ENCODE assay signal across 18 mouse cellular contexts in genomic region chr9:90196262-90196661, GRCm38 (mm10). TPM values are rescaled to one million over a fixed set of nuclear protein-coding genes. Genes with fewer than 3 reads are reported as not detected.
DNase-seq lines count a peak whose midpoint lies in the region; ATAC-seq and TF ChIP-seq lines count a peak whose summit lies in the region.
"Had no signal": no experiment of that assay in that cellular context is flagged by ENCODE, and none has a peak within 500 bp of the region (broad histone marks: within the 10 kb centered on the region; RNA-seq: fewer than 3 reads in every experiment).

No protein-coding gene starts in this region.

- no peak overlapping the region for H3K4me3 ChIP-seq in midbrain, embryonic 11.5 days (ENCODE audit: low read depth, low read length)
- no peak overlapping the region for H3K4me3 ChIP-seq in midbrain, embryonic 16.5 days (ENCODE audit: low read depth, low read length)
- no peak overlapping the region for H3K4me3 ChIP-seq in intestine, embryonic 16.5 days (ENCODE audit: low read length)
- no peak overlapping the region for H3K4me3 ChIP-seq in stomach, postnatal 0 days (ENCODE audit: low read depth, low read length)
- H3K4me3 ChIP-seq: embryonic facial prominence, embryonic 10.5 days; embryonic facial prominence, embryonic 12.5 days; forebrain, embryonic 13.5 days; forebrain, embryonic 15.5 days had no signal

- TF ChIP-seq CTCF in stomach, postnatal 0 days (IDR thresholded peaks at IDR 0.05; ENCODE audit: low read depth) = no peak

- H3K27me3 ChIP-seq in midbrain, embryonic 11.5 days (ENCODE audit: control insufficient read depth, insufficient read depth, low read length) = no peaks in the 10 kb centered on the region
- H3K27me3 ChIP-seq in midbrain, embryonic 16.5 days (ENCODE audit: control insufficient read depth, insufficient read depth, low read depth, low read length) = no peaks in the 10 kb centered on the region
- H3K27me3 ChIP-seq in intestine, embryonic 16.5 days (replicated peaks; ENCODE audit: control insufficient read depth, insufficient read depth, low read length) = no peaks in the 10 kb centered on the region
- no peaks in the 10 kb centered on the region for H3K27me3 ChIP-seq in stomach, postnatal 0 days (ENCODE audit: control insufficient read depth, insufficient read depth, low read length)
- H3K27me3 ChIP-seq: embryonic facial prominence, embryonic 12.5 days; forebrain, embryonic 13.5 days; forebrain, embryonic 15.5 days had no signal

- no peak overlapping the region for H3K27ac ChIP-seq in midbrain, embryonic 11.5 days (ENCODE audit: low read depth, low read length)
- no peak overlapping the region for H3K27ac ChIP-seq in midbrain, embryonic 16.5 days (ENCODE audit: low read length)
- H3K27ac ChIP-seq in intestine, embryonic 16.5 days (ENCODE audit: low read length) = no peak overlapping the region
- no peak overlapping the region for H3K27ac ChIP-seq in stomach, postnatal 0 days (replicated peaks)
- H3K27ac ChIP-seq: embryonic facial prominence, embryonic 10.5 days; embryonic facial prominence, embryonic 12.5 days; forebrain, embryonic 13.5 days; forebrain, embryonic 15.5 days had no signal

- no peaks in the 10 kb centered on the region for H3K9me3 ChIP-seq in midbrain, embryonic 11.5 days (ENCODE audit: control insufficient read depth, low read length)
- H3K9me3 ChIP-seq in midbrain, embryonic 16.5 days (replicated peaks; ENCODE audit: control insufficient read depth, low read length, poor library complexity, severe bottlenecking) = no peaks in the 10 kb centered on the region
- H3K9me3 ChIP-seq in intestine, embryonic 16.5 days (ENCODE audit: control insufficient read depth, low read length) = no peaks in the 10 kb centered on the region
- H3K9me3 ChIP-seq in stomach, postnatal 0 days (ENCODE audit: control insufficient read depth, low read length) = no peaks in the 10 kb centered on the region
- H3K9me3 ChIP-seq: embryonic facial prominence, embryonic 10.5 days; embryonic facial prominence, embryonic 12.5 days; forebrain, embryonic 13.5 days; forebrain, embryonic 15.5 days had no signal

- H3K4me2 ChIP-seq in midbrain, embryonic 11.5 days = no peak overlapping the region
- H3K4me2 ChIP-seq in midbrain, embryonic 16.5 days (ENCODE audit: low read length) = no peak overlapping the region
- no peak overlapping the region for H3K4me2 ChIP-seq in intestine, embryonic 16.5 days (ENCODE audit: low read depth, low read length)
- no peak overlapping the region for H3K4me2 ChIP-seq in stomach, postnatal 0 days (replicated peaks; ENCODE audit: low read depth)
- H3K4me2 ChIP-seq: embryonic facial prominence, embryonic 12.5 days; forebrain, embryonic 13.5 days; forebrain, embryonic 15.5 days had no signal

- no peaks in the 10 kb centered on the region for H3K4me1 ChIP-seq in midbrain, embryonic 11.5 days (ENCODE audit: control insufficient read depth, insufficient read depth, low read length)
- H3K4me1 ChIP-seq in midbrain, embryonic 16.5 days (ENCODE audit: control insufficient read depth, insufficient read depth, low read length) = no peaks in the 10 kb centered on the region
- peaks cover 18% of the 10 kb centered on the region for H3K4me1 ChIP-seq in intestine, embryonic 16.5 days (ENCODE audit: control insufficient read depth, insufficient read depth, low read length)
- H3K4me1 ChIP-seq in stomach, postnatal 0 days (replicated peaks; ENCODE audit: control insufficient read depth, insufficient read depth) = no peaks in the 10 kb centered on the region
- H3K4me1 ChIP-seq: forebrain, embryonic 13.5 days; forebrain, embryonic 15.5 days had no signal

- no peak for ATAC-seq in midbrain, embryonic 11.5 days (ENCODE audit: low FRiP score)
- ATAC-seq in midbrain, embryonic 16.5 days = no peak
- peak; percentile 81 for ATAC-seq in intestine, embryonic 16.5 days
- ATAC-seq in stomach, postnatal 0 days (ENCODE audit: low FRiP score, low TSS enrichment) = no peak
- ATAC-seq: forebrain, embryonic 13.5 days; forebrain, embryonic 15.5 days had no signal

- H3K36me3 ChIP-seq in midbrain, embryonic 11.5 days (ENCODE audit: control insufficient read depth, insufficient read depth, low read length) = peaks cover 9% of the 10 kb centered on the region
- peaks cover 16% of the 10 kb centered on the region for H3K36me3 ChIP-seq in midbrain, embryonic 16.5 days (ENCODE audit: control insufficient read depth, insufficient read depth, low read length)
- peaks cover 6% of the 10 kb centered on the region; the same call in 1 of the 2 replicates for H3K36me3 ChIP-seq in intestine, embryonic 16.5 days (ENCODE audit: control insufficient read depth, insufficient read depth, low read length)
- H3K36me3 ChIP-seq in stomach, postnatal 0 days (ENCODE audit: control insufficient read depth, insufficient read depth, low read length) = no peaks in the 10 kb centered on the region; the same call in 1 of the 2 replicates

- DNase-seq in midbrain, embryonic 11.5 days (ENCODE audit: low spot score, missing footprints) = peak; percentile 4
- DNase-seq in stomach, postnatal 0 days (ENCODE audit: low spot score) = peak; percentile 30
- DNase-seq in left cerebral cortex, postnatal 36 days (ENCODE audit: low spot score in 2 of 2) = no peak
- no peak for DNase-seq in testis, postnatal 10 days (ENCODE audit: low spot score)
- DNase-seq: adrenal gland, adult 8-10 months; adrenal gland, postnatal 14 days; adrenal gland, postnatal 36 days; cerebellum, adult 11-12 months; cerebellum, adult 2 months; cerebellum, adult 9-10 months; cerebellum, postnatal 25 days had no signal

- 89% methylated on average over 7 of the region's 7 CpGs for WGBS in midbrain, embryonic 11.5 days
- WGBS in midbrain, embryonic 16.5 days = 90% methylated on average over 7 of the region's 7 CpGs
- 68% methylated on average over 7 of the region's 7 CpGs for WGBS in intestine, embryonic 16.5 days
- 68% methylated on average over 7 of the region's 7 CpGs for WGBS in stomach, postnatal 0 days

- TF ChIP-seq EP300 in stomach, postnatal 0 days (optimal IDR thresholded peaks at IDR 0.05) = no peak

- H3K9ac ChIP-seq in midbrain, embryonic 11.5 days (ENCODE audit: low read length) = no peak overlapping the region
- H3K9ac ChIP-seq in midbrain, embryonic 16.5 days (ENCODE audit: low read depth, low read length) = no peak overlapping the region
- H3K9ac ChIP-seq in intestine, embryonic 16.5 days (ENCODE audit: low read depth, low read length) = no peak overlapping the region
- no peak overlapping the region for H3K9ac ChIP-seq in stomach, postnatal 0 days (ENCODE audit: low read length)
- H3K9ac ChIP-seq: embryonic facial prominence, embryonic 12.5 days; forebrain, embryonic 13.5 days; forebrain, embryonic 15.5 days had no signal

- intact Hi-C loops in left cerebral cortex, postnatal 36 days (cut with DNase I) = no loop called here

RNA-seq across cellular contexts. Expression of gene Adamts7, which starts 33.4 kb away (rescaled TPM):
- 11.4 and 11.5 TPM in 2 replicates for polyA plus RNA-seq in midbrain, embryonic 11.5 days (2014; fragmentation: Nextera tagmentation; extraction: Ambion mirVana)
- polyA plus RNA-seq in midbrain, embryonic 16.5 days (2015; fragmentation: Nextera tagmentation; extraction: Ambion mirVana) = 7.0 and 8.8 TPM in 2 replicates
- 11.7 TPM in 2 replicates for polyA plus RNA-seq in intestine, embryonic 16.5 days (2015; fragmentation: Nextera tagmentation; extraction: Ambion mirVana)
- 2.7 and 3.2 TPM in 2 replicates for polyA plus RNA-seq in stomach, postnatal 0 days (2015; fragmentation: Nextera tagmentation; extraction: Ambion mirVana)
- under 1 TPM; 0.30 to 0.43 TPM for total RNA-seq in left cerebral cortex, postnatal 36 days (2021)
- total RNA-seq: MEL had no signal

Comparison
In these comparisons a context has a peak if more than half of its experiments do, and no peak if none do; other contexts are left out.
1. DNase-seq: peak in midbrain, embryonic 11.5 days (single experiment) and stomach, postnatal 0 days (single experiment); none in left cerebral cortex, postnatal 36 days (0 of 2) and testis, postnatal 10 days (single experiment).